Mouse (Mus musculus) heart, postnatal 4 days (tissue): ENCODE data around the gene Alox15. TPM values are rescaled to one million over a fixed set of nuclear protein-coding genes. Genes with fewer than 3 reads are reported as not detected.

ENCODE experiments used
- DNase-seq: peaks from one replicate; pipeline ENCODE4 v3.0.0; 2021
- total RNA-seq, 2 experiments: library from RNA; stranded (reverse); gene quantifications; 2 replicates each; pipeline ENCODE4 v1.2.3; 2021

Gene Alox15
- total RNA-seq, 2 experiments from 2014 or later: 0.19 to 0.52 TPM

- DNase-seq: no peak
Measured at GRCm38 (mm10) chr11:70308296-70308695, 43.5 kb downstream of the Alox15 start.

- DNase-seq: no peak
Measured at GRCm38 (mm10) chr11:70306159-70306558, 45.7 kb downstream of the Alox15 start.

- DNase-seq: no peak
Measured at GRCm38 (mm10) chr11:70302293-70302692, 49.5 kb downstream of the Alox15 start.

GRCm38 (mm10) chr11:70297836-70298454 lies 53.9 kb downstream of the Alox15 start:
- DNase-seq: no peak

- DNase-seq: no peak
Measured at GRCm38 (mm10) chr11:70297405-70297804, 54.4 kb downstream of the Alox15 start.

Other genes with a start within 250 kb of the Alox15 start
- gene Mgl2, start 221.7 kb downstream of the Alox15 start, total RNA-seq: under 1 TPM; 0.29 to 0.50 TPM
- under 1 TPM; 0.60 to 0.99 TPM for gene Clec10a, start 195.8 kb downstream of the Alox15 start, total RNA-seq
- gene Slc16a11, start 139.3 kb downstream of the Alox15 start, total RNA-seq: under 1 TPM in 1 of 2 experiments, not detected in 1; 0.43 TPM
- gene Slc16a13, start 131.0 kb downstream of the Alox15 start, total RNA-seq: 1 to 10 TPM; 6.3 to 6.5 TPM
- gene Bcl6b, start 122.2 kb downstream of the Alox15 start, total RNA-seq: 10 to 100 TPM; 47.0 to 53.6 TPM
- gene 0610010K14Rik, start 114.1 kb downstream of the Alox15 start, total RNA-seq: 10 to 100 TPM; 72.3 to 79.4 TPM
- gene Gm21988, start 112.2 kb downstream of the Alox15 start, total RNA-seq: 1 to 10 TPM; 2.4 to 2.6 TPM
- 10 to 100 TPM; 95.8 to 96.1 TPM for gene Rnasek, start 112.2 kb downstream of the Alox15 start, total RNA-seq
- 1 to 10 TPM; 2.8 to 3.0 TPM for gene Alox12, start 96.7 kb downstream of the Alox15 start, total RNA-seq
- gene Alox12e, start 29.4 kb downstream of the Alox15 start, total RNA-seq: under 1 TPM in 1 of 2 experiments, not detected in 1; 0.20 TPM
- 10 to 100 TPM; 25.6 to 27.9 TPM for gene Pelp1, start 58.0 kb upstream of the Alox15 start, total RNA-seq
- gene Arrb2, start 80.6 kb upstream of the Alox15 start, total RNA-seq: 10 to 100 TPM; 12.0 to 12.7 TPM
- 10 to 100 TPM; 12.3 to 13.2 TPM for gene Med11, start 99.9 kb upstream of the Alox15 start, total RNA-seq
- 1 to 10 TPM in 1 of 2 experiments, under 1 TPM in 1; 0.92 to 2.0 TPM for gene Zmynd15, start 107.4 kb upstream of the Alox15 start, total RNA-seq
- gene Cxcl16, start 108.0 kb upstream of the Alox15 start, total RNA-seq: 1 to 10 TPM; 6.2 to 6.5 TPM
- 1 to 10 TPM; 1.7 to 2.5 TPM for gene Tm4sf5, start 153.2 kb upstream of the Alox15 start, total RNA-seq
- under 1 TPM in 1 of 2 experiments, not detected in 1; 0.43 TPM for gene Vmo1, start 162.6 kb upstream of the Alox15 start, total RNA-seq
- not detected for gene Gltpd2, start 167.2 kb upstream of the Alox15 start, total RNA-seq
- gene Psmb6, start 173.3 kb upstream of the Alox15 start, total RNA-seq: 100 to 1,000 TPM; 296 TPM
- gene Gm40193, start 180.9 kb upstream of the Alox15 start, total RNA-seq: not detected
- 1 to 10 TPM; 8.3 to 9.3 TPM for gene Pld2, start 188.0 kb upstream of the Alox15 start, total RNA-seq
- 10 to 100 TPM; 38.2 to 42.5 TPM for gene Mink1, start 210.8 kb upstream of the Alox15 start, total RNA-seq